Mouse (Mus musculus): ENCODE data around the gene Rgs6. TPM values are rescaled to one million over a fixed set of nuclear protein-coding genes. Genes with fewer than 3 reads are reported as not detected.

Gene Rgs6
- total and polyA plus RNA-seq, 3 experiments = not detected

GRCm38 (mm10) chr12:82550076-82550475 lies 38.0 kb upstream of the Rgs6 start:
- dilution Hi-C loops (cut with MboI; ENCODE audit: extremely low pct_ligation_motif_present, extremely low pct_unique_long_range_greater_than_20kb, low sequenced_read_pairs) (no loop called here), in situ Hi-C loops (cut with MboI; ENCODE audit: low pct_ligation_motif_present, low pct_unique_long_range_greater_than_20kb, low sequenced_read_pairs) (no loop called here)
- no peak overlapping the region for H3K4me3 ChIP-seq (replicated peaks in 1 of 3; ENCODE audit: low read depth in 2 of 3, low read length in 2 of 3, poor library complexity in 1 of 3)
- H3K79me2 ChIP-seq (replicated peaks; ENCODE audit: control insufficient read depth, extremely low read depth, insufficient read depth, poor library complexity, severe bottlenecking) = no peaks in the 10 kb centered on the region
- H3K27me3 ChIP-seq (replicated peaks) = no peaks in the 10 kb centered on the region
- no peak for DNase-seq (ENCODE audit: extremely low read depth)
- peaks cover 10% of the 10 kb centered on the region for H3K9me3 ChIP-seq (replicated peaks; ENCODE audit: low read length)
- TF ChIP-seq RCOR1 (conservative IDR thresholded peaks at IDR 0.05; ENCODE audit: low read depth, low read length) (no peak), ELF1 (IDR thresholded peaks at IDR 0.05; ENCODE audit: low read depth, low read length) (no peak), CHD2 (IDR thresholded peaks at IDR 0.05; ENCODE audit: low read length) (no peak), MEF2A (IDR thresholded peaks at IDR 0.05; ENCODE audit: borderline replicate concordance, low read depth, low read length) (no peak), GABPA (IDR thresholded peaks at IDR 0.05; ENCODE audit: insufficient replicate concordance, low read depth, low read length) (no peak), JUND (conservative IDR thresholded peaks at IDR 0.05; ENCODE audit: low read depth, low read length) (no peak), TBP (conservative IDR thresholded peaks at IDR 0.05; ENCODE audit: low read depth, low read length) (no peak), NELFE (IDR thresholded peaks at IDR 0.05; ENCODE audit: low read depth, low read length) (no peak), MAX (IDR thresholded peaks at IDR 0.05; ENCODE audit: low read length) (no peak), SMC3 (IDR thresholded peaks at IDR 0.05; ENCODE audit: low read depth, low read length) (no peak)
- H3K9ac ChIP-seq (ENCODE audit: insufficient read depth, low read depth) = no peak overlapping the region
- no peaks in the 10 kb centered on the region for H3K36me3 ChIP-seq (replicated peaks in 1 of 2; ENCODE audit: control insufficient read depth in 1 of 2, insufficient read depth in 1 of 2, low read length in 1 of 2)
- H3K27ac ChIP-seq (ENCODE audit: insufficient read depth, low read depth) = no peak overlapping the region
- H3K4me2 ChIP-seq (ENCODE audit: insufficient read depth, low read depth, poor library complexity, severe bottlenecking) = no peak overlapping the region
- no peaks in the 10 kb centered on the region for H3K4me1 ChIP-seq (ENCODE audit: control insufficient read depth in 1 of 2, insufficient read depth in 2 of 2)

- no peak for DNase-seq (ENCODE audit: extremely low read depth)
- Histone ChIP-seq H3K27ac (ENCODE audit: insufficient read depth, low read depth) (no peak overlapping the region), H3K4me1 (ENCODE audit: control insufficient read depth in 1 of 2, insufficient read depth in 2 of 2) (no peaks in the 10 kb centered on the region), H3K4me2 (ENCODE audit: insufficient read depth, low read depth, poor library complexity, severe bottlenecking) (no peak overlapping the region), H3K9ac (ENCODE audit: insufficient read depth, low read depth) (no peak overlapping the region), H3K36me3 (replicated peaks in 1 of 2; ENCODE audit: control insufficient read depth in 1 of 2, insufficient read depth in 1 of 2, low read length in 1 of 2) (no peaks in the 10 kb centered on the region), H3K9me3 (replicated peaks; ENCODE audit: low read length) (peaks cover 11% of the 10 kb centered on the region), H3K27me3 (replicated peaks) (no peaks in the 10 kb centered on the region), H3K4me3 (replicated peaks in 1 of 3; ENCODE audit: low read depth in 2 of 3, low read length in 2 of 3, poor library complexity in 1 of 3) (no peak overlapping the region), H3K79me2 (replicated peaks; ENCODE audit: control insufficient read depth, extremely low read depth, insufficient read depth, poor library complexity, severe bottlenecking) (no peaks in the 10 kb centered on the region)
- TF ChIP-seq GABPA (IDR thresholded peaks at IDR 0.05; ENCODE audit: insufficient replicate concordance, low read depth, low read length) (no peak), SMC3 (IDR thresholded peaks at IDR 0.05; ENCODE audit: low read depth, low read length) (no peak), NRF1 (IDR thresholded peaks at IDR 0.05; ENCODE audit: low read depth, low read length) (no peak), SIN3A (IDR thresholded peaks at IDR 0.05; ENCODE audit: low read length) (no peak), ZKSCAN1 (IDR thresholded peaks at IDR 0.05; ENCODE audit: borderline replicate concordance, low read depth, low read length) (no peak), KAT2A (IDR thresholded peaks at IDR 0.05; ENCODE audit: insufficient replicate concordance, low read length) (no peak), HCFC1 (IDR thresholded peaks at IDR 0.05; ENCODE audit: low read depth, low read length) (no peak), UBTF (IDR thresholded peaks at IDR 0.05; ENCODE audit: low read depth, low read length) (no peak), ZMIZ1 (IDR thresholded peaks at IDR 0.05; ENCODE audit: low read depth, low read length) (no peak), MEF2A (IDR thresholded peaks at IDR 0.05; ENCODE audit: borderline replicate concordance, low read depth, low read length) (no peak), ELF1 (IDR thresholded peaks at IDR 0.05; ENCODE audit: low read depth, low read length) (no peak), NELFE (IDR thresholded peaks at IDR 0.05; ENCODE audit: low read depth, low read length) (no peak)
- dilution Hi-C loops (cut with MboI; ENCODE audit: extremely low pct_ligation_motif_present, extremely low pct_unique_long_range_greater_than_20kb, low sequenced_read_pairs) = no loop called here
- in situ Hi-C loops (cut with MboI; ENCODE audit: low pct_ligation_motif_present, low pct_unique_long_range_greater_than_20kb, low sequenced_read_pairs) = no loop called here
These were observed 35.7 kb upstream of the Rgs6 start for GRCm38 (mm10) chr12:82552376-82552775.
